Mouse (Mus musculus) spleen, adult 2 months (tissue): ENCODE results near the gene Pnmt. TPM values are rescaled to one million over a fixed set of nuclear protein-coding genes. Genes with fewer than 3 reads are reported as not detected.

ENCODE experiments used
- DNase-seq, 2 experiments: peaks; one replicate each; pipeline versions ENCODE4 v3.0.0 to v3.0.0-alpha.2; 2012 to 2021; ENCODE audit warnings: low spot score in 2 of 2, low read depth in 1 of 2
- H3K27ac ChIP-seq: fragments of 200-500 bp; 2 replicates; pipeline ENCODE4 v1.5.1; 2012; ENCODE audit warnings: low read length, inconsistent platforms; ENCODE audit not compliant: insufficient read depth
- H3K27me3 ChIP-seq: fragments of 200-500 bp; 2 replicates; pipeline ENCODE4 v1.6.1; 2012; ENCODE audit warnings: mild to moderate bottlenecking, moderate library complexity, low read length, inconsistent platforms; ENCODE audit not compliant: control insufficient read depth, insufficient read depth
- H3K36me3 ChIP-seq: fragments of 200-500 bp; 2 replicates; pipeline ENCODE4 v1.6.1; 2012; ENCODE audit warnings: mild to moderate bottlenecking, low read length, inconsistent platforms; ENCODE audit not compliant: control insufficient read depth, insufficient read depth
- H3K4me1 ChIP-seq: fragments of 200-500 bp; 2 replicates; pipeline ENCODE4 v1.6.1; 2011; ENCODE audit warnings: inconsistent platforms; ENCODE audit not compliant: control insufficient read depth, insufficient read depth, insufficient read length
- H3K4me3 ChIP-seq: fragments of 200-500 bp; 2 replicates; pipeline ENCODE4 v1.5.1; 2011; ENCODE audit warnings: mild to moderate bottlenecking, inconsistent platforms; ENCODE audit not compliant: insufficient read depth, insufficient read length; ENCODE audit errors: extremely low read depth
- CTCF ChIP-seq: fragments of 200-500 bp; IDR thresholded peaks from 2 replicates; pipeline ENCODE4 v1.5.1; 2011; ENCODE audit warnings: mild to moderate bottlenecking, inconsistent platforms; ENCODE audit not compliant: insufficient read depth, insufficient read length, insufficient replicate concordance; ENCODE audit errors: extremely low read depth
- POLR2A ChIP-seq: fragments of 200-500 bp; IDR thresholded peaks from 2 replicates; pipeline ENCODE4 v1.6.1; 2011; ENCODE audit warnings: low read depth, low read length, inconsistent platforms
- WGBS: fragments of 180-500 bp; shearing (Covaris S2); methylation state at CpG from one replicate; pipeline ENCODE4 v1.1.7; 2018; 5-methylcytosine and 5-hydroxymethylcytosine counted together
- polyA plus RNA-seq: library from polyadenylated mRNA; depleted of rRNA; stranded (reverse); fragments of >200 nt; gene quantifications from 2 replicates; pipeline ENCODE4 v1.2.3, GENCODE M21; 2012

Pnmt gene
- polyA plus RNA-seq, 1 experiment = not detected

DNA sequence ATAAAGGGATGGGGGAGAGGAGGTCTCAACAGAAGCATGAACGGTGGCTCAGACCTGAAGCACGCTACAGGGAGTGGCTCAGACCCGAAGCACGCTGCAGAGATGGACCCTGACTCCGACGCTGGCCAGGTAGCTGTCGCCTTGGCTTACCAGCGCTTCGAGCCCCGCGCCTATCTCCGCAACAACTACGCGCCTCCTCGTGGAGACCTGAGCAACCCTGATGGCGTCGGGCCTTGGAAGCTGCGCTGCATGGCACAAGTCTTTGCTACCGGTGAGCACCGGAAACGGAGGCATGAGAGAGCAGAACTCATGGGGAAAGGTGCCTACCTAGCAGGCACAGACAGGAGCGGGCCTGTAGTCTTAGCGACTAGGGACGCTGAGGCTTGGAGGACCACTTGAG is 346 bp downstream of the Pnmt start:
- Histone ChIP-seq H3K4me1 (no peaks in the 10 kb centered on the region), H3K27ac (no peak overlapping the region), H3K4me3 (no peak overlapping the region), H3K27me3 (no peaks in the 10 kb centered on the region), H3K36me3 (no peaks in the 10 kb centered on the region)
- DNase-seq = no peak
- WGBS = 23% methylated on average over 24 of the region's 24 CpGs
- TF ChIP-seq POLR2A (no peak), CTCF (no peak)

DNA sequence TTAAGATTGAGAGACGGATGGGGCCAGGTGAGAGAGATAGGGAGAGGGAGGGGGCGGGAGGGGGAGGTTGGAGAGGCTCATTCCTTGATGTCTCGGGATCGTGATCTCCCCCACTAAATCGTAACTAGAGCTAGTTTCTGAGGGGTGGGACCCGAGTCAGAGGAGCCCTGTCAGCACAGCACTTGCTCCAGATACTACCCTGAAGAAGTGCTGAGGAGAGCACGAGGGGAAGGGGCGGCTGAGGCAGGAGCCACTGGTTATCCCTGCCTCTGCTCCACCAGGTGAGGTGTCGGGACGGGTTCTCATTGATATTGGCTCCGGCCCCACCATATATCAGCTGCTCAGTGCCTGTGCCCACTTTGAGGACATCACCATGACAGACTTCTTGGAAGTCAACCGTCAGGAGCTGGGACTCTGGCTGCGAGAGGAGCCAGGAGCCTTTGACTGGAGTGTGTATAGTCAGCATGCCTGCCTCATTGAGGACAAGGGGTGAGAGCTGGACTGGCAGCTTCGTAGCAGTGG is 867 bp downstream of the Pnmt start:
- Histone ChIP-seq H3K36me3 (no peaks in the 10 kb centered on the region), H3K4me1 (no peaks in the 10 kb centered on the region), H3K27ac (no peak overlapping the region), H3K27me3 (no peaks in the 10 kb centered on the region), H3K4me3 (no peak overlapping the region)
- no peak for DNase-seq
- WGBS = 75% methylated on average over 14 of the region's 14 CpGs
- TF ChIP-seq POLR2A (no peak), CTCF (no peak)

DNA sequence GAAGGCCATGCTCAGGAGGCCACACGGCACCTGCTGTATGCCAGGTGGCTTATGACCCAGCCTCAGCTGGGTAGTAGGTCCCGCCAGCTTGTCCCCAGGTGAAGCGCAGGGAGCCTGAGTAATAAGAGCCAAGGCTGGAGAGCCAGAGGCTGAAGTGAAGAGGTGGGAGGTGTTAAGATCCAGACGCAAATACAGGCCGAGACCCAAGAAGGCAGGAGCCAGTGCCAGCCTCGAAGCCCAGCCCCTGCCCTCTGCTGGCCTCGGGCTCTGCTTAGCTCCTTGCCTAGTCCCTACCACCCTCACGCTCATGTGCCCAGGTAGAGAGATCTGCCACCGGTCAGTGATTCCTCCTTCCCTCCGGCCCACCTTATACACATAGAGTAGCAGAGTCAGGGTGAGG is 2.0 kb downstream of the Pnmt start:
- no peak for DNase-seq
- Histone ChIP-seq H3K27ac (no peak overlapping the region), H3K36me3 (no peaks in the 10 kb centered on the region), H3K4me3 (no peak overlapping the region), H3K4me1 (no peaks in the 10 kb centered on the region), H3K27me3 (no peaks in the 10 kb centered on the region)
- 83% methylated on average over 10 of the region's 10 CpGs for WGBS
- TF ChIP-seq CTCF = no peak
- no peak for TF ChIP-seq POLR2A

DNA sequence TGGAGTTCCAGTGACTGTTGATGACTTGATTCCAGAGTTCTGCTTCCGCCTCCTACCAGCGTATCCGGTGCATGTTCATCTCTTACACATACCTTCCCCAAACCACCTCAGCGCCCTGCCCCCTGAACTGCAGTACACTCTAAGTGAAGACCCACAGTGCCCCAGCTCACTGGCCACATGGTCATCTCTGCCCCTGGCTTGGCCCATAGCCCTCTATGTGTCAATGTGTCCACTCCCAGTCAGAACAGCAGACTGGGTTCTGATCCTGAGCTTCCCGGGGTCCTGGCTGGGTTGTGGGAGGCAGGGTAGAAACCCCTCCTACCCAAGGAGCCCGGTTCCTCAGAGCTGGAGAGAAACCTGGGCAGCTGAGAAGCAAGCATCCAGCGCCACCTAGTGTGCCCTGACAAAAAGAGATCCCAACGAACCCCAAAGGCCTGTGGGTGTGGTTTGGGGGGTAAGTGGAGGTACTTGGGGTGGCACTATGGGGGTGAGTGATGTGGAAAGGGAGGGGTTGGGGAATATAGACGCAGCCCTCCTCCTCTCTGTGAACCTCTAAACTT is 3.1 kb downstream of the Pnmt start:
- Histone ChIP-seq H3K4me3 (no peak overlapping the region), H3K36me3 (no peaks in the 10 kb centered on the region), H3K4me1 (no peaks in the 10 kb centered on the region), H3K27ac (no peak overlapping the region), H3K27me3 (no peaks in the 10 kb centered on the region)
- TF ChIP-seq POLR2A (no peak), CTCF (peak; percentile 47; the same call in 1 of the 2 replicates)
- peak in 1 of 2 experiments; percentile 40 for DNase-seq
- 18% methylated on average over 9 of the region's 9 CpGs for WGBS

DNA sequence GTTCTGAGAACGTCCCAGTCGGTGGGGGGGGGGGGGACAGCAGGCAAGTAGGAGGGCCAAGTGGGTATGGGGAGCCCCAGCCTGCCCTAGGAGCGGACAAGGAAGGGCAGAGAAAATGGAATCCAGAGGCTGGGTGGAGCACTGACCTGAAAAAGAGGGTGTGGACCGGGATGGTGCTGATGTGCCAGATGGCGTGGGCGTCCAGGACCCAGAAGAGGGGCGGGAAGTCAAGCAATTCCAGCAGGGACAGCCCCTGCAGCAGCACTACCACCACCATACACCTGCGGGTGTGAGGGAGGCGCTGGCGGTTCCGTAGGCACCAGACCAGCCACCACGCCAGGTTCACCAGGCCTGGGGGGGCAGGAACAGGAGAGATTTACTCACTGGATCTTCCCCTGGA is 3.9 kb downstream of the Pnmt start:
- no peaks in the 10 kb centered on the region for H3K27me3 ChIP-seq
- DNase-seq = no peak
- WGBS = 94% methylated on average over 12 of the region's 12 CpGs
- H3K4me3 ChIP-seq = no peak overlapping the region
- H3K36me3 ChIP-seq = no peaks in the 10 kb centered on the region
- TF ChIP-seq CTCF (no peak), POLR2A (no peak)
- H3K27ac ChIP-seq = no peak overlapping the region
- H3K4me1 ChIP-seq = no peaks in the 10 kb centered on the region

DNA sequence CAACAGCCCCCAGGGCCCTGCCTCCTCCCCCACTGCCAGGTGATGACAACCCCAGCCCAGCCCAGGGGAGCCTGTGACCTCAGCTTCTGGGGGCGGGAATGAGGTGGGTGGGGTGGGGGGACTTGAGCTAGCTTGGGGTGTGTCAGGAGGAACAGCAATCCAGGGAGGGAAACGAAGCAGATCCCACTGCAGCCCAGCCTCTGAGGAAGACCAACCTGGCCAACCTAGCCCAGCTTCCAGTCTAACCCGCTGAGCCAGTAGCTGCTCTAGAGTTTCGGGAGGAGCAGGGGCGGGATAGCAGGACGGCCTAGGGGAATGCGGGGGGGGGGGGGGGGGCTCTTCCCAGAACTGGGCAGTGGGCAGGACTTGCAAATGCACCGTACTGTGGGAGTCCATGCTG is 5.8 kb downstream of the Pnmt start:
- Histone ChIP-seq H3K4me1 (no peaks in the 10 kb centered on the region), H3K27ac (no peak overlapping the region), H3K4me3 (no peak overlapping the region), H3K27me3 (no peaks in the 10 kb centered on the region), H3K36me3 (no peaks in the 10 kb centered on the region)
- WGBS = 70% methylated on average over 6 of the region's 8 CpGs
- no peak for TF ChIP-seq POLR2A
- no peak for DNase-seq

DNA sequence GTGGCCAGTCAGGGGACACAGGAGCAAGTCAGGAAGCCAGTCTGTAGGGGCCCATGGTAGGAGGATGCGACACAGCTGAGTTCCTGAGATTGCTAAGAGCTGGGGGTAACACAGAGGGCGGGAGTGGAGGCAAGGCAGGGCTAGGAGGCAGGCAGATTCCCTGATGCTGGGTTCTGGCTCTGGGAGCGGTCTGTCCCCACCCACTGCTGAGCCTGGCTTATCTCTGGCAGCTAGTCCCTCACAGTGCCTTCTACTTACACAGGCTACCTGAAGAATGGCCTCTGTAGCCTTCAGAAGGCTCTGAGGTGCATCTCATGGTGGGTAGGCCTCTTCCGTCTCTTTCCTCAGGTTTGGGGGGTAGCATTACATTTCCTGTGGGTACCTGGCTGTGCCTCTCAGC is 6.4 kb downstream of the Pnmt start:
- 45% methylated on average over 4 of the region's 4 CpGs for WGBS
- Histone ChIP-seq H3K36me3 (no peaks in the 10 kb centered on the region), H3K4me3 (no peak overlapping the region), H3K27me3 (no peaks in the 10 kb centered on the region), H3K4me1 (no peaks in the 10 kb centered on the region), H3K27ac (no peak overlapping the region; the same call in 1 of the 2 replicates)
- DNase-seq = no peak
- TF ChIP-seq CTCF = no peak
- TF ChIP-seq POLR2A = no peak
